Mouse (Mus musculus) macrophage (primary cell): ENCODE results near the gene Dnmt3b. TPM values are rescaled to one million over a fixed set of nuclear protein-coding genes. Genes with fewer than 3 reads are reported as not detected.

Experiments
- H3K27ac ChIP-seq: fragments of 350-480 bp; formaldehyde crosslinking; 2 replicates; pipeline ENCODE4 v1.9.0; 2021
- H3K36me3 ChIP-seq: fragments of 350-480 bp; formaldehyde crosslinking; 2 replicates; pipeline ENCODE4 v1.9.0; 2021; ENCODE audit errors: inconsistent target
- H3K4me3 ChIP-seq: fragments of 350-480 bp; formaldehyde crosslinking; 2 replicates; pipeline ENCODE4 v1.9.0; 2021; ENCODE audit errors: inconsistent target
- H3K79me2 ChIP-seq: fragments of 350-480 bp; formaldehyde crosslinking; 2 replicates; pipeline ENCODE4 v1.9.0; 2021; ENCODE audit errors: inconsistent target
- WGBS: methylation state at CpG from one replicate; pipeline ENCODE4 v1.1.7; 2026; ENCODE audit warnings: inconsistent platforms; ENCODE audit not compliant: missing documents; 5-methylcytosine and 5-hydroxymethylcytosine counted together
- polyA plus RNA-seq: library from polyadenylated mRNA; stranded (reverse); fragments of 250-400 nt; gene quantifications from 3 replicates; pipeline ENCODE4 v1.2.4, GENCODE M21; 2018; ENCODE audit warnings: inconsistent platforms
- total RNA-seq, 78 experiments: library from RNA; depleted of rRNA; stranded (reverse); fragments of 250-400 nt; gene quantifications; 1 replicate in 9 of 78; 2 replicates in 24 of 78; 3 replicates in 43 of 78; 4 replicates in 2 of 78; pipeline ENCODE4 v1.2.4; 2018; ENCODE audit warnings: inconsistent platforms in 56 of 78

Gene Dnmt3b
- total RNA-seq (2018; cell fraction: chromatin; rRNA removed) = 10 to 100 TPM in 6 of 26 experiments, 1 to 10 TPM in 17, under 1 TPM in 3; 0.41 to 18.8 (median 4.3) TPM
- total RNA-seq (2018; cell fraction: cytosol; rRNA removed) = 1 to 10 TPM in 4 of 26 experiments, under 1 TPM in 22; 0.11 to 1.6 (median 0.54) TPM
- 1 to 10 TPM in 18 of 26 experiments, under 1 TPM in 8; 0.19 to 8.5 (median 1.5) TPM for total RNA-seq (2018; cell fraction: nucleus; rRNA removed)
- 0.36 to 0.75 TPM (median 0.59 TPM) in 3 replicates for polyA plus RNA-seq

DNA sequence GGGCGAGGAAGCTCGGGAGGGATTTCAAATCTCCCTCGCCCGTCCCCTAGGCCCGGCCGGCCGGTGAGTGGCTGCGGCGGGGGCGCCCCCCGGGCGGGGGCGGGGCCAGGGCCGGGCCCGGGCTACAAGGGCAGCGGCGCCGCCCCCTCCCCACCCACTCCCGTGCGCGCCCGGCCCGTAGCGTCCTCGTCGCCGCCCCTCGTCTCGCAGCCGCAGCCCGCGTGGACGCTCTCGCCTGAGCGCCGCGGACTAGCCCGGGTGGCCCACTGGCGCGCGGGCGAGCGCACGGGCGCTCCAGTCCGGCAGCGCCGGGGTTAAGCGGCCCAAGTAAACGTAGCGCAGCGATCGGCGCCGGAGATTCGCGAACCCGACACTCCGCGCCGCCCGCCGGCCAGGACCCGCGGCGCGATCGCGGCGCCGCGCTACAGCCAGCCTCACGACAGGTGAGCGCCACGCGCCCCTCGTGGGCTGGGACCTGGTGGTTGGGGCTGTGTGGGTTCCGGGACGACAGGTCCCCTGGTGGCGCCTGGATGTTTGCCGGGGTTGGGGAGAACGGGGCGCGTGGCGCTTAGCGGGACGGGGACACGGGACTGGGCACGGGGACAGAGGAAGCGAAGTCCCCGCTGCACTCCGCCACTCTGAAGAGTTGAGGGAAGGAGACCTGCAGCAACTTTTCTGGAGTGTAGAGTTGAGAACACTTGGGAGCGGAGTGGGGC is at the start of gene Dnmt3b:
Gene Dnmt3b, plus strand, starts transcription at position 153 of the 716 bp plus-strand sequence.
- H3K79me2 ChIP-seq = no peaks in the 10 kb centered on the region
- no peaks in the 10 kb centered on the region for H3K36me3 ChIP-seq
- under 1% methylated on average over 87 of the region's 93 CpGs for WGBS
- H3K4me3 ChIP-seq = peak within 1 kb of the TSS; percentile 58
- no peak within 1 kb of the TSS for H3K27ac ChIP-seq

GRCm38 (mm10) chr2:153600021-153600666 is 49.1 kb upstream of the Dnmt3b start:
- Histone ChIP-seq H3K36me3 (no peaks in the 10 kb centered on the region), H3K4me3 (no peak overlapping the region), H3K79me2 (no peaks in the 10 kb centered on the region), H3K27ac (no peak overlapping the region)
- WGBS = 78% methylated on average over 6 of the region's 6 CpGs

- 75% methylated on average over 15 of the region's 16 CpGs for WGBS
- no peak overlapping the region for H3K27ac ChIP-seq
- H3K79me2 ChIP-seq = no peaks in the 10 kb centered on the region
- H3K4me3 ChIP-seq = no peak overlapping the region
- no peaks in the 10 kb centered on the region for H3K36me3 ChIP-seq
These were observed 48.3 kb upstream of the Dnmt3b start for GRCm38 (mm10) chr2:153600667-153601648.

GRCm38 (mm10) chr2:153603724-153604123 is 45.5 kb upstream of the Dnmt3b start:
- H3K4me3 ChIP-seq = no peak overlapping the region
- H3K79me2 ChIP-seq = no peaks in the 10 kb centered on the region
- no peak overlapping the region for H3K27ac ChIP-seq
- no peaks in the 10 kb centered on the region for H3K36me3 ChIP-seq
- WGBS = 60% methylated on average over 4 of the region's 4 CpGs

DNA sequence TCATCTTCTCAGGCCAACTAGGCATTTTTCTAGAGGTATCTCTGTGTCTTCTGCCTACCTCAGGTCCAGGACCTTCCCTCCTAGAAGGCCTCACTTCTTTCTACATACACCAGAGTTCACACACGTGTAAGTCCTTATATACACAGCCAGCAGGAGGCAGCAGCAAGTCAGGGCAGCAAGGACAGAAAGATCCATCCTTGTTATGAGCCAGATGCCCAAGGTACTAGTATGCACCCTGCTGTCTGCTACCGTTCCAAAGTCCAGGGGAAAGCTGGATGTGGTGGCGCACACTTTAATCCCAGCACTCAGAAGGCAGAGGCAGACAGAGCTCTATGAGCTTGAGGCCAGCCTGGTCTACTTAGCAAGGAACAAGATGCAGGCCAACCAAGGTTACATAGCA is 42.8 kb upstream of the Dnmt3b start:
- 73% methylated on average over 3 of the region's 3 CpGs for WGBS
- no peak overlapping the region for H3K27ac ChIP-seq
- H3K79me2 ChIP-seq = no peaks in the 10 kb centered on the region
- H3K36me3 ChIP-seq = no peaks in the 10 kb centered on the region
- H3K4me3 ChIP-seq = no peak overlapping the region

GRCm38 (mm10) chr2:153607870-153608515 is 41.3 kb upstream of the Dnmt3b start:
- H3K27ac ChIP-seq = no peak overlapping the region
- H3K79me2 ChIP-seq = no peaks in the 10 kb centered on the region
- 39% methylated on average over 13 of the region's 13 CpGs for WGBS
- no peak overlapping the region for H3K4me3 ChIP-seq
- no peaks in the 10 kb centered on the region for H3K36me3 ChIP-seq

- Histone ChIP-seq H3K36me3 (no peaks in the 10 kb centered on the region), H3K27ac (no peak overlapping the region), H3K4me3 (no peak overlapping the region), H3K79me2 (no peaks in the 10 kb centered on the region)
- WGBS = 89% methylated on average over 8 of the region's 8 CpGs
These were observed 40.2 kb upstream of the Dnmt3b start for GRCm38 (mm10) chr2:153609058-153609457.

DNA sequence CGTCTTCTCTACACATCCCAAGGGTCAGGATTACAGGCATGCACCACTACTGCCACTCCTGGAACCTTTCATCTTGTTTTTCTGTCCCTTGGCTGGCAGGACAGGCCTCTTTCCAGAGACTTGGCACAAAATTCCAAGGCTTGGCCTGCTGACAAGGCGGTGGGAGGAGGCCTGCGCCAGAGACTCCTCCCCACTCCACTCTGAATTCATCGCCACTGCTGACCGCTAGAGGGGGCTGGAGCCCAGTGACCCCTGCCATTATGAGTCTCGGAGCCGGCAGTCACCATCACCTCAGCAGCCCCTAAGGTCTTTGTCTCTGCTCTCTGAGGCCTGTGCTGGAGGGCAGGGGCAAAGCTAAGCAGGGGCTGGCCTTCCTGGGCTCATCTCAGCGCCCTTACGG is 39.7 kb upstream of the Dnmt3b start:
- WGBS = 21% methylated on average over 9 of the region's 9 CpGs
- Histone ChIP-seq H3K27ac (no peak overlapping the region), H3K79me2 (no peaks in the 10 kb centered on the region), H3K4me3 (no peak overlapping the region), H3K36me3 (no peaks in the 10 kb centered on the region)

DNA sequence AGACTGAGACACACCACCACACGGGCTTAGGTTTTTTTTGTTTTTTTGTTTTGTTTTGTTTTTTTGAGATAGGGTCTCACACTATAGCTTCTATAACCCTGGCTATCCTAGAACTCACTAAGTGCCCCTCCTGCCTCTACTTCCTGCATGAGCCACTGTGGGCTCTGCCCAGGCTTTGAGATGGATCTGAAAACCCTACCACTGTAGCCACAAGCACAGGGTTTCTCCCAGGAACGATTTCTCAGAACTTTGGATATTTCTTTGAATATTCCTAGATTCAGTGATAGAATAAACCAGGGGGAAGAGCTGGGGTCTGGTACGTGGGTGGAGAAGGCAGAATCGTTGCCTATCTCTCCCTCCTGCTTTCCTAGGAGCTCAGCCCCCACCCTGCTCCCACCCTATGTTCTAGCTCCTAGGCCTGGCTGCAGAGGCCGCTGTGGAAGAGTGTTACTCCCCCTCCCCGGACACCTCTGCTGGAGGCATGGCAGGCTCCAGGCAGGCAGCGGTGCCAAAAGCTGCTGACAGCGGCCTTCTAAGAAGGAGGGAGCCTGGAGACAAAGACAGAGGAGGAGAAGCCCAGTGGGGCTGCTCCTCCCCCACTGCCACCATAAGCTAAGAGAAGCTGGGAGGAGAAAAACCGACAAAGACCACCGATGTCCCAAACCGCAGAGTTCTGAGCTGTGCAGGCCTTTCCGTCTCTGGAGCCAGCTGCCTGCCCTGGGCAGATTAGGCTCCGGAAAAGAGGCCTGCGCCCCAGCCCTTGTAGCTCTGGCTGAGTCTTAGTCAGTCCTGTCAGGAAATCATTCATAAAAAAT is 38.6 kb upstream of the Dnmt3b start:
- H3K27ac ChIP-seq = no peak overlapping the region
- 38% methylated on average over 12 of the region's 14 CpGs for WGBS
- H3K36me3 ChIP-seq = no peaks in the 10 kb centered on the region

GRCm38 (mm10) chr2:153611241-153611630 is 38.0 kb upstream of the Dnmt3b start:
- Histone ChIP-seq H3K79me2 (no peaks in the 10 kb centered on the region), H3K27ac (no peak overlapping the region), H3K36me3 (no peaks in the 10 kb centered on the region), H3K4me3 (no peak overlapping the region)
- 56% methylated on average over 7 of the region's 7 CpGs for WGBS

More for the DNA sequence above, 38.6 kb upstream of the Dnmt3b start:
- Histone ChIP-seq H3K79me2 (no peaks in the 10 kb centered on the region), H3K4me3 (no peak overlapping the region)

- Histone ChIP-seq H3K79me2 (no peaks in the 10 kb centered on the region), H3K4me3 (no peak overlapping the region), H3K36me3 (0 out of 2 replicates have a peak, but pooled peaks cover 2% of the 10 kb centered on the region), H3K27ac (no peak overlapping the region)
- 100% methylated on average over 1 of the region's 1 CpGs for WGBS
These were observed 37.5 kb upstream of the Dnmt3b start for GRCm38 (mm10) chr2:153611743-153612142.

DNA sequence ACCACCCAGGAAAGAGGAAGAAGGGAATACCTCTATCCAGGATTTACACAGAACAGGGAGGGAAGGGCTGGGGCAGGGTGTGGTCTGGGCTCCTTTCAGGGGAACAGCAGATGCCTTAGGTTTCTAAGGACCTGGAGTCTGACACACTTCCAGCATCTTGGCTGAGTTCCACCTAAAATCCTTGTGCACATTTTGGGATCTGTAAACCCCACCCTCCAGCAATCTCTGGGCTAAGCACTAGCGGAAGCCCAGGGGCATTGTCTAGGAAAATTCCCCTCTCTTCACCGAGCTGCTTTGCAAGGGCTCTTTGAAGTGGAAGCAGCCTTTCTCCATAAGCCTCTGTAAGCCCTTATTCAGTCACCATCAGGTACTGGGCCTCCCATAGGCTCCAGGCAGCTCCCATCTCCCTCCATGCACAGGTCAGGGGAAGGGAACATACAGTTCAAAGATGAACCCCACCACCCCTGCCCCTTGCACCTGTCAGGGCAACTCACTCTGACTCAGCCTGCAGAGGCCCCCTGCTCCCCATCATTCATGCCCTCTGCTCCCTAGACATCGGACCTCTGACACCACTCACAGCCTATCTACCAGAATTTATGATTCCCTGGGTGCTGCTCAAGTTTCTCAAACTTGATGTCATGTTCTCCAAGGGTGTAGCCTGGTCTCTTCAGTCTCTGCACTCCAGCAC is 36.5 kb upstream of the Dnmt3b start:
- no peak overlapping the region for H3K27ac ChIP-seq
- H3K36me3 ChIP-seq = 0 out of 2 replicates have a peak, but pooled peaks cover 9% of the 10 kb centered on the region
- no peak overlapping the region for H3K4me3 ChIP-seq
- 66% methylated on average over 3 of the region's 3 CpGs for WGBS
- H3K79me2 ChIP-seq = no peaks in the 10 kb centered on the region

GRCm38 (mm10) chr2:153616893-153617292 is 32.4 kb upstream of the Dnmt3b start:
- no peak overlapping the region for H3K4me3 ChIP-seq
- H3K36me3 ChIP-seq = peaks cover 50% of the 10 kb centered on the region
- H3K27ac ChIP-seq = no peak overlapping the region
- WGBS = 96% methylated on average over 3 of the region's 3 CpGs
- H3K79me2 ChIP-seq = no peaks in the 10 kb centered on the region
